Mouse (Mus musculus): ENCODE data around the gene Odf4. TPM values are rescaled to one million over a fixed set of nuclear protein-coding genes. Genes with fewer than 3 reads are reported as not detected.
A peak's percentile ranks its signal among the peaks of the same experiment; 100 is the strongest.
"Not testable (repeated sequence)": the region's sequence is repeated elsewhere in the genome, so short reads cannot be mapped to it uniquely, and the experiment has no call there.

The Odf4 gene
- not detected for polyA plus RNA-seq (2017; shearing (Covaris generic))

GRCm38 (mm10) chr11:68926981-68927380, at the start of gene Odf4:
Gene Odf4 (minus strand): TSS chr11:68927081.
- no peak for ATAC-seq

- ATAC-seq, result no peak
Measured at GRCm38 (mm10) chr11:68975601-68976000, 48.7 kb upstream of the Odf4 start.

GRCm38 (mm10) chr11:68975085-68975484, 48.2 kb upstream of the Odf4 start, which contains the start of gene Rangrf:
Gene Rangrf (minus strand): TSS chr11:68975185.
- ATAC-seq, result no peak

- no peak for ATAC-seq
Measured at GRCm38 (mm10) chr11:68974059-68974450, 47.2 kb upstream of the Odf4 start.

- peak; percentile 80 for ATAC-seq
Measured at GRCm38 (mm10) chr11:68973250-68974058, 46.6 kb upstream of the Odf4 start.

- ATAC-seq, result no peak
Measured at GRCm38 (mm10) chr11:68970232-68970631, 43.4 kb upstream of the Odf4 start.

- ATAC-seq, result no peak
Measured at GRCm38 (mm10) chr11:68968752-68969151, 41.9 kb upstream of the Odf4 start.

GRCm38 (mm10) chr11:68967337-68968282, 40.7 kb upstream of the Odf4 start, which contains the start of gene Slc25a35:
Gene Slc25a35 (plus strand): TSS chr11:68968131.
- ATAC-seq, result peak; percentile 93

- no peak for ATAC-seq
Measured at GRCm38 (mm10) chr11:68966554-68966953, 39.7 kb upstream of the Odf4 start.

- peak; percentile 23 for ATAC-seq
Measured at GRCm38 (mm10) chr11:68965845-68966244, 39.0 kb upstream of the Odf4 start.

- no peak for ATAC-seq
Measured at GRCm38 (mm10) chr11:68965050-68965449, 38.2 kb upstream of the Odf4 start.

GRCm38 (mm10) chr11:68963405-68963804, 36.5 kb upstream of the Odf4 start:
- ATAC-seq, result no peak

- ATAC-seq, result not testable (repeated sequence)
Measured at GRCm38 (mm10) chr11:68962159-68962558, 35.3 kb upstream of the Odf4 start.

- no peak for ATAC-seq
Measured at GRCm38 (mm10) chr11:68961596-68961995, 34.7 kb upstream of the Odf4 start.

- ATAC-seq, result no peak
Measured at GRCm38 (mm10) chr11:68957971-68958370, 31.1 kb upstream of the Odf4 start.

GRCm38 (mm10) chr11:68957308-68957707, 30.4 kb upstream of the Odf4 start, which contains the start of gene Arhgef15:
Gene Arhgef15 (minus strand): TSS chr11:68957480.
- no peak for ATAC-seq

GRCm38 (mm10) chr11:68956697-68957096, 29.8 kb upstream of the Odf4 start:
- no peak for ATAC-seq

- ATAC-seq, result no peak
Measured at GRCm38 (mm10) chr11:68956107-68956506, 29.2 kb upstream of the Odf4 start.

- ATAC-seq, result no peak
Measured at GRCm38 (mm10) chr11:68955473-68955872, 28.6 kb upstream of the Odf4 start.

- no peak for ATAC-seq
Measured at GRCm38 (mm10) chr11:68954408-68954807, 27.5 kb upstream of the Odf4 start.

- ATAC-seq, result no peak
Measured at GRCm38 (mm10) chr11:68953903-68954302, 27.0 kb upstream of the Odf4 start.

GRCm38 (mm10) chr11:68947542-68947993, 20.7 kb upstream of the Odf4 start:
- ATAC-seq, result no peak

GRCm38 (mm10) chr11:68946806-68947440, 20.0 kb upstream of the Odf4 start:
- no peak for ATAC-seq
